Mouse (Mus musculus): ENCODE data around the gene Arhgap10. TPM values are rescaled to one million over a fixed set of nuclear protein-coding genes. Genes with fewer than 3 reads are reported as not detected.

Arhgap10 gene
- polyA plus RNA-seq, 1 experiment from 2014 or later = 26.3 TPM

DNA sequence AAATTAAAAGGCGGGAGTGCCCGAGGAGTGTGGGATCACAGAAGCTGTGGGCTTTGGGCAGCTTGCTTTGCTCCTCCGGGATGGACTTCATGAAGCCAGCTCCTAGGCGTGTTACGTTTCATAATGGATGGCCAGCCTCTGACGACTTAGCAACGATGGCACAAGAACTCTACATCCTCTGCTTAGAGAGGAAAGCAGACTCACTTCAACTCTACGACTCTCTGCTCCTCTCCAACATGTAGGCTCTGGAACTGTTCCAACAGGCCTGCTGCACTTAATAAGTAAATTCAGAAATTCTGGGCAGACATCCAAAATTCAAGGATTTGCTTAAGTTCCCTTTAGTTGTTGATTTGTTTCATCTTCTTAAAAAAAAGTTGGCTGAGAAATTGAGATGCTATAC lies 303.1 kb downstream of the Arhgap10 start:
- no peak overlapping the region for H3K9ac ChIP-seq (replicated peaks; ENCODE audit: low read length)
- H3K9me3 ChIP-seq (replicated peaks; ENCODE audit: control insufficient read depth, low read length) = no peaks in the 10 kb centered on the region
- DNase-seq (ENCODE audit: low spot score) (no peak), ATAC-seq (replicated peaks; ENCODE audit: insufficient number of reproducible peaks, low FRiP score, low TSS enrichment, low read depth) (no peak)
- WGBS = 80% methylated on average over 8 of the region's 8 CpGs
- no peak overlapping the region for H3K27ac ChIP-seq (replicated peaks; ENCODE audit: low read depth, low read length)
- no peaks in the 10 kb centered on the region for H3K36me3 ChIP-seq (replicated peaks; ENCODE audit: control insufficient read depth, insufficient read depth, low read depth, low read length)
- no peak overlapping the region for H3K4me2 ChIP-seq (ENCODE audit: low read depth, low read length)
- H3K27me3 ChIP-seq (ENCODE audit: control insufficient read depth, insufficient read depth, low read length) = no peaks in the 10 kb centered on the region
- no peaks in the 10 kb centered on the region for H3K4me1 ChIP-seq (ENCODE audit: control insufficient read depth, insufficient read depth, low read length)
- H3K4me3 ChIP-seq (ENCODE audit: low read depth, low read length) = no peak overlapping the region

DNA sequence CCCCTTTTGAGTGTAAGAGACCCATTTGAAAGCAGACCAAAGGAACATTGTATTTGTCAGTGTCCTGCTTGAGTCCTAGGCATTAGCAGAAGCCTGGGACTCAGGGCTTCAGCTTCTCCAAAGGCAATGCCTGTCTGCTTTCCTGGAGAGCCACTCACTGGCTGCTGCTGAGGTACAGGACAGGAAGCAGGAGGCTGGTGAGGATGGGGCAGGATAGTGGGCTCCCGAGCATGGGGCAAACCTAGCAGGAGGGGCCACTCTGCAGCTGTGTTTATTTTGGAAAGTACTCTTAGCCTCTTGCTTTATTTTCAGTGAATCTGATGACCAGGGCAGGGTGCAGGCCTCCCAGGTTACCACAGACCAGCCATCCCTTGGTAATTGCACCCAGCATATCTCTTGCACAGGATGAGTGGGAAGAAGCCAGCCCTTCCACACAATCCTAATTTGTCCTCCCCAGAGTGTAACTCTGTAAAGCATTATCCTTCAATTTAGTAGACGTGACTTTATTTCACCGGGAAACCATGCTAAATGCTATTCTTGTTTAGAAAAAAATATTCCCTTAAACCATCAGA lies 303.8 kb downstream of the Arhgap10 start:
- no peaks in the 10 kb centered on the region for H3K36me3 ChIP-seq (replicated peaks; ENCODE audit: control insufficient read depth, insufficient read depth, low read depth, low read length)
- no peak for DNase-seq (ENCODE audit: low spot score)
- no peaks in the 10 kb centered on the region for H3K4me1 ChIP-seq (ENCODE audit: control insufficient read depth, insufficient read depth, low read length)
- H3K9ac ChIP-seq (replicated peaks; ENCODE audit: low read length) = no peak overlapping the region
- no peak overlapping the region for H3K27ac ChIP-seq (replicated peaks; ENCODE audit: low read depth, low read length)
- no peak for ATAC-seq (replicated peaks; ENCODE audit: insufficient number of reproducible peaks, low FRiP score, low TSS enrichment, low read depth)
- H3K27me3 ChIP-seq (ENCODE audit: control insufficient read depth, insufficient read depth, low read length) = no peaks in the 10 kb centered on the region
- WGBS = 57% methylated on average over 3 of the region's 3 CpGs
- no peak overlapping the region for H3K4me3 ChIP-seq (ENCODE audit: low read depth, low read length)
- no peak overlapping the region for H3K4me2 ChIP-seq (ENCODE audit: low read depth, low read length)
- H3K9me3 ChIP-seq (replicated peaks; ENCODE audit: control insufficient read depth, low read length) = no peaks in the 10 kb centered on the region

DNA sequence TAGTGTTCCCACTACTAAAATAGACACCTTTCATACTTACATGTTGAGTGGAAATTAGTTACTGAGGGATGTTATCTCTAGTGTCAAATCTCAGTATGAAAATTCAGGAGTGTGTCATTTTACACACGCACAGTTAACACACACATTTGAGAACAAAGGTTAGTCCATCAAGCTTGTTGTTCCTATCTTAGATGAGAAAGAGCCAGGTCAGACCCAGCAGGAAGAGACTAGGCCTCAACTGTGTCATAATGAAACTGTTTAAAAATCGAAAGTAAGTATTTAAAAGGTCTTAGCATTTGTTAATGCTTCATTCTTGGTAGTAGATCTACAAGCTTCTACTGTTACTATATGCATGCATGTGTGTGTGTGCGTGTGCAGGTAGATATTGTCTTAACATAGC lies 308.5 kb downstream of the Arhgap10 start:
- H3K4me2 ChIP-seq (ENCODE audit: low read depth, low read length) = no peak overlapping the region
- ATAC-seq (replicated peaks; ENCODE audit: insufficient number of reproducible peaks, low FRiP score, low TSS enrichment, low read depth) (no peak), DNase-seq (ENCODE audit: low spot score) (no peak)
- no peak overlapping the region for H3K4me3 ChIP-seq (ENCODE audit: low read depth, low read length)
- H3K9ac ChIP-seq (replicated peaks; ENCODE audit: low read length) = no peak overlapping the region
- H3K27ac ChIP-seq (replicated peaks; ENCODE audit: low read depth, low read length) = no peak overlapping the region
- no peaks in the 10 kb centered on the region for H3K9me3 ChIP-seq (replicated peaks; ENCODE audit: control insufficient read depth, low read length)
- no peaks in the 10 kb centered on the region for H3K27me3 ChIP-seq (ENCODE audit: control insufficient read depth, insufficient read depth, low read length)
- H3K4me1 ChIP-seq (ENCODE audit: control insufficient read depth, insufficient read depth, low read length) = no peaks in the 10 kb centered on the region
- H3K36me3 ChIP-seq (replicated peaks; ENCODE audit: control insufficient read depth, insufficient read depth, low read depth, low read length) = no peaks in the 10 kb centered on the region
- WGBS = 86% methylated on average over 3 of the region's 3 CpGs

Other genes with a start within 250 kb of the Arhgap10 start
- gene Prmt9, start 31.4 kb upstream of the Arhgap10 start, polyA plus RNA-seq (2014; fragmentation: Nextera tagmentation; extraction: Ambion mirVana) = 22.9 and 26.0 TPM in 2 replicates
- 61.5 and 65.4 TPM in 2 replicates for gene Tmem184c, start 92.7 kb upstream of the Arhgap10 start, polyA plus RNA-seq (2014; fragmentation: Nextera tagmentation; extraction: Ambion mirVana)
- gene Ednra, start 206.5 kb upstream of the Arhgap10 start, polyA plus RNA-seq (2014; fragmentation: Nextera tagmentation; extraction: Ambion mirVana) = 53.9 and 60.4 TPM in 2 replicates